Mouse (Mus musculus): Measurements from ENCODE around the gene Smg9. TPM values are rescaled to one million over a fixed set of nuclear protein-coding genes. Genes with fewer than 3 reads are reported as not detected.
A peak's percentile ranks its signal among the peaks of the same experiment; 100 is the strongest.
"Not testable (repeated sequence)": the region's sequence is repeated elsewhere in the genome, so short reads cannot be mapped to it uniquely, and the experiment has no call there.

Smg9 gene
- polyA plus RNA-seq, 1 experiment, result 55.7 TPM

- DNase-seq (ENCODE audit: low read depth in 1 of 2, low spot score in 2 of 2), result no peak
- 27% methylated on average over 15 of the region's 15 CpGs for WGBS
Measured at GRCm38 (mm10) chr7:24394475-24395161, 4.8 kb upstream of the Smg9 start.

GRCm38 (mm10) chr7:24396832-24397231 is 2.6 kb upstream of the Smg9 start:
- Histone ChIP-seq H3K36me3 (ENCODE audit: control insufficient read depth, insufficient read depth, low read length) (no peaks in the 10 kb centered on the region), H3K4me3 (ENCODE audit: extremely low read depth, insufficient read depth, insufficient read length) (no peak overlapping the region), H3K27ac (ENCODE audit: insufficient read depth, low read length) (no peak overlapping the region), H3K4me1 (ENCODE audit: control insufficient read depth, insufficient read depth, insufficient read length) (peaks cover 3% of the 10 kb centered on the region; the same call in 1 of the 2 replicates), H3K27me3 (ENCODE audit: control insufficient read depth, insufficient read depth, low read length) (no peaks in the 10 kb centered on the region)
- DNase-seq (ENCODE audit: low read depth in 1 of 2, low spot score in 2 of 2), result no peak
- 65% methylated on average over 11 of the region's 11 CpGs for WGBS
- TF ChIP-seq POLR2A (IDR thresholded peaks at IDR 0.05; ENCODE audit: low read depth, low read length), result no peak
- TF ChIP-seq CTCF (IDR thresholded peaks at IDR 0.05; ENCODE audit: extremely low read depth, insufficient read depth, insufficient read length, insufficient replicate concordance), result no peak

More at GRCm38 (mm10) chr7:24394475-24395161, 4.8 kb upstream of the Smg9 start:
- no peak overlapping the region for H3K27ac ChIP-seq (ENCODE audit: insufficient read depth, low read length)
- H3K4me3 ChIP-seq (ENCODE audit: extremely low read depth, insufficient read depth, insufficient read length), result no peak overlapping the region
- no peaks in the 10 kb centered on the region for H3K27me3 ChIP-seq (ENCODE audit: control insufficient read depth, insufficient read depth, low read length)
- peaks cover 3% of the 10 kb centered on the region; the same call in 1 of the 2 replicates for H3K4me1 ChIP-seq (ENCODE audit: control insufficient read depth, insufficient read depth, insufficient read length)
- TF ChIP-seq CTCF (IDR thresholded peaks at IDR 0.05; ENCODE audit: extremely low read depth, insufficient read depth, insufficient read length, insufficient replicate concordance), result no peak
- TF ChIP-seq POLR2A (IDR thresholded peaks at IDR 0.05; ENCODE audit: low read depth, low read length), result no peak
- no peaks in the 10 kb centered on the region for H3K36me3 ChIP-seq (ENCODE audit: control insufficient read depth, insufficient read depth, low read length)

GRCm38 (mm10) chr7:24398364-24398913 is 980 bp upstream of the Smg9 start:
- Histone ChIP-seq H3K4me3 (ENCODE audit: extremely low read depth, insufficient read depth, insufficient read length) (no peak overlapping the region), H3K4me1 (ENCODE audit: control insufficient read depth, insufficient read depth, insufficient read length) (peaks cover 3% of the 10 kb centered on the region; the same call in 1 of the 2 replicates)

GRCm38 (mm10) chr7:24400082-24400452 is 648 bp downstream of the Smg9 start:
- Histone ChIP-seq H3K4me3 (ENCODE audit: extremely low read depth, insufficient read depth, insufficient read length) (peak overlapping the region; percentile 75), H3K4me1 (ENCODE audit: control insufficient read depth, insufficient read depth, insufficient read length) (peaks cover 3% of the 10 kb centered on the region; the same call in 1 of the 2 replicates), H3K36me3 (ENCODE audit: control insufficient read depth, insufficient read depth, low read length) (peaks cover 14% of the 10 kb centered on the region), H3K27ac (ENCODE audit: insufficient read depth, low read length) (peak overlapping the region; percentile 37), H3K27me3 (ENCODE audit: control insufficient read depth, insufficient read depth, low read length) (no peaks in the 10 kb centered on the region)
- TF ChIP-seq CTCF (IDR thresholded peaks at IDR 0.05; ENCODE audit: extremely low read depth, insufficient read depth, insufficient read length, insufficient replicate concordance), result no peak
- no peak for TF ChIP-seq POLR2A (IDR thresholded peaks at IDR 0.05; ENCODE audit: low read depth, low read length)
- 9% methylated on average over 3 of the region's 3 CpGs for WGBS
- no peak for DNase-seq (ENCODE audit: low read depth in 1 of 2, low spot score in 2 of 2)

More at GRCm38 (mm10) chr7:24398364-24398913, 980 bp upstream of the Smg9 start:
- TF ChIP-seq CTCF (IDR thresholded peaks at IDR 0.05; ENCODE audit: extremely low read depth, insufficient read depth, insufficient read length, insufficient replicate concordance) (no peak), POLR2A (IDR thresholded peaks at IDR 0.05; ENCODE audit: low read depth, low read length) (no peak)
- Histone ChIP-seq H3K27ac (ENCODE audit: insufficient read depth, low read length) (no peak overlapping the region), H3K36me3 (ENCODE audit: control insufficient read depth, insufficient read depth, low read length) (peaks cover 5% of the 10 kb centered on the region), H3K27me3 (ENCODE audit: control insufficient read depth, insufficient read depth, low read length) (no peaks in the 10 kb centered on the region)
- WGBS, result 91% methylated on average over 8 of the region's 8 CpGs
- no peak for DNase-seq (ENCODE audit: low read depth in 1 of 2, low spot score in 2 of 2)

GRCm38 (mm10) chr7:24400489-24400888 is 1.1 kb downstream of the Smg9 start:
- not testable (repeated sequence) for H3K4me3 ChIP-seq (ENCODE audit: extremely low read depth, insufficient read depth, insufficient read length); H3K4me1 ChIP-seq (ENCODE audit: control insufficient read depth, insufficient read depth, insufficient read length); DNase-seq (ENCODE audit: low read depth in 1 of 2, low spot score in 2 of 2); H3K27ac ChIP-seq (ENCODE audit: insufficient read depth, low read length); H3K27me3 ChIP-seq (ENCODE audit: control insufficient read depth, insufficient read depth, low read length)
- WGBS, result 79% methylated on average over 4 of the region's 4 CpGs
- H3K36me3 ChIP-seq (ENCODE audit: control insufficient read depth, insufficient read depth, low read length), result peaks cover 15% of the 10 kb centered on the region

- Histone ChIP-seq H3K27me3 (ENCODE audit: control insufficient read depth, insufficient read depth, low read length) (no peaks in the 10 kb centered on the region), H3K4me3 (ENCODE audit: extremely low read depth, insufficient read depth, insufficient read length) (no peak overlapping the region), H3K4me1 (ENCODE audit: control insufficient read depth, insufficient read depth, insufficient read length) (peaks cover 3% of the 10 kb centered on the region; the same call in 1 of the 2 replicates), H3K27ac (ENCODE audit: insufficient read depth, low read length) (no peak overlapping the region), H3K36me3 (ENCODE audit: control insufficient read depth, insufficient read depth, low read length) (peaks cover 22% of the 10 kb centered on the region)
- 97% methylated on average over 9 of the region's 9 CpGs for WGBS
- TF ChIP-seq POLR2A (IDR thresholded peaks at IDR 0.05; ENCODE audit: low read depth, low read length) (no peak), CTCF (IDR thresholded peaks at IDR 0.05; ENCODE audit: extremely low read depth, insufficient read depth, insufficient read length, insufficient replicate concordance) (peak; percentile 26; the same call in 1 of the 2 replicates)
- DNase-seq (ENCODE audit: low read depth in 1 of 2, low spot score in 2 of 2), result no peak
Measured at GRCm38 (mm10) chr7:24402851-24403250, 3.4 kb downstream of the Smg9 start.

GRCm38 (mm10) chr7:24405649-24406048 is 6.2 kb downstream of the Smg9 start:
- no peak for DNase-seq (ENCODE audit: low read depth in 1 of 2, low spot score in 2 of 2)
- Histone ChIP-seq H3K4me3 (ENCODE audit: extremely low read depth, insufficient read depth, insufficient read length) (no peak overlapping the region), H3K27ac (ENCODE audit: insufficient read depth, low read length) (no peak overlapping the region), H3K36me3 (ENCODE audit: control insufficient read depth, insufficient read depth, low read length) (peaks cover 26% of the 10 kb centered on the region), H3K27me3 (ENCODE audit: control insufficient read depth, insufficient read depth, low read length) (no peaks in the 10 kb centered on the region), H3K4me1 (ENCODE audit: control insufficient read depth, insufficient read depth, insufficient read length) (no peaks in the 10 kb centered on the region)
- TF ChIP-seq POLR2A (IDR thresholded peaks at IDR 0.05; ENCODE audit: low read depth, low read length) (no peak), CTCF (IDR thresholded peaks at IDR 0.05; ENCODE audit: extremely low read depth, insufficient read depth, insufficient read length, insufficient replicate concordance) (no peak)
- WGBS, result 95% methylated on average over 13 of the region's 13 CpGs

Measured in spleen, adult 2 months (tissue).